Mouse (Mus musculus) intestine, embryonic 14.5 days (tissue): Measurements from ENCODE around the gene Gpatch4. TPM values are rescaled to one million over a fixed set of nuclear protein-coding genes. Genes with fewer than 3 reads are reported as not detected.

ENCODE experiments used
- ATAC-seq: fragments of 200-750 bp; cut with Nextera tagmentation; replicated peaks from 2 replicates; pipeline ENCODE4 v1.8.0; 2017; ENCODE audit warnings: low read depth, moderate number of reproducible peaks, moderate TSS enrichment, moderate library complexity; ENCODE audit not compliant: low FRiP score, low TSS enrichment
- DNase-seq: peaks from one replicate; pipeline ENCODE4 v3.0.0-alpha.2; 2018; ENCODE audit warnings: low spot score
- H3K27ac ChIP-seq: fragments of 300-500 bp; sonication (generic); 2 replicates; pipeline ENCODE4 v1.5.1; 2014; ENCODE audit warnings: low read depth, mild to moderate bottlenecking, control low read depth
- H3K27me3 ChIP-seq: fragments of 300-500 bp; sonication (generic); replicated peaks from 2 replicates; pipeline ENCODE4 v1.6.1; 2014; ENCODE audit warnings: low read length, control low read depth; ENCODE audit not compliant: control insufficient read depth, insufficient read depth
- H3K36me3 ChIP-seq: fragments of 300-500 bp; sonication (generic); 2 replicates; pipeline ENCODE4 v1.6.1; 2014; ENCODE audit warnings: low read length, control low read depth; ENCODE audit not compliant: control insufficient read depth, insufficient read depth
- H3K4me1 ChIP-seq: fragments of 300-500 bp; sonication (generic); replicated peaks from 2 replicates; pipeline ENCODE4 v1.6.1; 2014; ENCODE audit warnings: low read length, control low read depth, mixed read lengths; ENCODE audit not compliant: control insufficient read depth, insufficient read depth
- H3K4me2 ChIP-seq: fragments of 300-500 bp; sonication (generic); 2 replicates; pipeline ENCODE4 v1.6.1; 2014; ENCODE audit warnings: low read length
- H3K4me3 ChIP-seq: fragments of 300-500 bp; sonication (generic); 2 replicates; pipeline ENCODE4 v1.5.1; 2014; ENCODE audit warnings: low read depth, low read length, control low read depth, mixed read lengths
- H3K9ac ChIP-seq: fragments of 300-500 bp; sonication (generic); 2 replicates; pipeline ENCODE4 v1.6.1; 2014; ENCODE audit warnings: mild to moderate bottlenecking, low read length
- H3K9me3 ChIP-seq: fragments of 300-500 bp; sonication (generic); 2 replicates; pipeline ENCODE4 v1.6.1; 2016; ENCODE audit warnings: low read length, control low read depth; ENCODE audit not compliant: control insufficient read depth
- WGBS: fragments of 180-500 bp; shearing (Covaris S2); extraction: QIAGEN DNeasy Blood & Tissue Kit; methylation state at CpG from one replicate; pipeline ENCODE4 v1.1.7; 2014; 5-methylcytosine and 5-hydroxymethylcytosine counted together
- polyA plus RNA-seq: library from polyadenylated mRNA; unstranded; fragments of >200 nt; fragmentation: Nextera tagmentation; extraction: Ambion mirVana; gene quantifications from 2 replicates; pipeline ENCODE4 v1.2.1, GENCODE M21; 2014

Gene Gpatch4
- polyA plus RNA-seq, 1 experiment from 2014 or later: 41.1 TPM

GRCm38 (mm10) chr3:88000816-88001595, 41.9 kb upstream of the Gpatch4 start:
- H3K27ac ChIP-seq: no peak overlapping the region
- H3K4me2 ChIP-seq: no peak overlapping the region
- DNase-seq: no peak
- peaks cover 89% of the 10 kb centered on the region for H3K27me3 ChIP-seq
- no peaks in the 10 kb centered on the region for H3K36me3 ChIP-seq
- no peak overlapping the region for H3K9ac ChIP-seq
- no peaks in the 10 kb centered on the region for H3K9me3 ChIP-seq
- H3K4me1 ChIP-seq: peaks cover 13% of the 10 kb centered on the region
- WGBS: 11% methylated on average over 11 of the region's 11 CpGs
- H3K4me3 ChIP-seq: 0 out of 2 replicates have a peak overlapping the region, but pooled peaks have one; percentile 33
- ATAC-seq: no peak

GRCm38 (mm10) chr3:88002291-88002976, 40.5 kb upstream of the Gpatch4 start:
- no peak for ATAC-seq
- 0 out of 2 replicates have a peak, but pooled peaks cover 8% of the 10 kb centered on the region for H3K4me1 ChIP-seq
- H3K9ac ChIP-seq: no peak overlapping the region
- WGBS: 2% methylated on average over 17 of the region's 17 CpGs
- no peaks in the 10 kb centered on the region for H3K9me3 ChIP-seq
- no peaks in the 10 kb centered on the region for H3K36me3 ChIP-seq
- no peak overlapping the region for H3K27ac ChIP-seq
- no peak overlapping the region for H3K4me2 ChIP-seq
- peaks cover 75% of the 10 kb centered on the region for H3K27me3 ChIP-seq
- DNase-seq: no peak
- H3K4me3 ChIP-seq: no peak overlapping the region

- no peaks in the 10 kb centered on the region for H3K4me1 ChIP-seq
- ATAC-seq: no peak
- no peak for DNase-seq
These were observed 36.8 kb upstream of the Gpatch4 start for GRCm38 (mm10) chr3:88005822-88006786.

GRCm38 (mm10) chr3:88010634-88011265, 32.2 kb upstream of the Gpatch4 start:
- no peaks in the 10 kb centered on the region for H3K36me3 ChIP-seq
- H3K4me3 ChIP-seq: no peak overlapping the region
- H3K27ac ChIP-seq: no peak overlapping the region
- ATAC-seq (no peak), DNase-seq (no peak)
- H3K27me3 ChIP-seq: peaks cover 8% of the 10 kb centered on the region
- H3K9ac ChIP-seq: no peak overlapping the region
- WGBS: 10% methylated on average over 6 of the region's 6 CpGs
- H3K4me1 ChIP-seq: no peaks in the 10 kb centered on the region
- H3K9me3 ChIP-seq: no peaks in the 10 kb centered on the region
- no peak overlapping the region for H3K4me2 ChIP-seq

More at GRCm38 (mm10) chr3:88005822-88006786, 36.8 kb upstream of the Gpatch4 start:
- WGBS: 75% methylated on average over 18 of the region's 18 CpGs
- no peaks in the 10 kb centered on the region for H3K36me3 ChIP-seq
- no peaks in the 10 kb centered on the region for H3K9me3 ChIP-seq
- H3K27me3 ChIP-seq: peaks cover 42% of the 10 kb centered on the region
- H3K27ac ChIP-seq: no peak overlapping the region
- no peak overlapping the region for H3K4me3 ChIP-seq
- H3K9ac ChIP-seq: no peak overlapping the region
- no peak overlapping the region for H3K4me2 ChIP-seq

- WGBS: under 1% methylated on average over 66 of the region's 66 CpGs
- Histone ChIP-seq H3K9me3 (no peaks in the 10 kb centered on the region), H3K27me3 (peaks cover 78% of the 10 kb centered on the region), H3K4me2 (peak overlapping the region; percentile 94), H3K4me3 (peak overlapping the region; percentile 47), H3K4me1 (peaks cover 7% of the 10 kb centered on the region), H3K36me3 (no peaks in the 10 kb centered on the region), H3K27ac (no peak overlapping the region), H3K9ac (peak overlapping the region; percentile 14; the same call in 1 of the 2 replicates)
- ATAC-seq (peak; percentile 91), DNase-seq (peak; percentile 97)
These were observed 20.4 kb upstream of the Gpatch4 start for GRCm38 (mm10) chr3:88022322-88023191.

GRCm38 (mm10) chr3:88023192-88024074, 19.5 kb upstream of the Gpatch4 start:
- Histone ChIP-seq H3K9me3 (peaks cover 6% of the 10 kb centered on the region), H3K27me3 (peaks cover 79% of the 10 kb centered on the region), H3K36me3 (no peaks in the 10 kb centered on the region), H3K9ac (peak overlapping the region; percentile 14; the same call in 1 of the 2 replicates), H3K4me2 (peak overlapping the region; percentile 94), H3K27ac (no peak overlapping the region), H3K4me1 (peaks cover 7% of the 10 kb centered on the region), H3K4me3 (peak overlapping the region; percentile 47)
- WGBS: under 1% methylated on average over 79 of the region's 81 CpGs
- ATAC-seq: no peak; the same call in none of the 2 replicates
- DNase-seq: no peak

- ATAC-seq (no peak), DNase-seq (no peak)
- Histone ChIP-seq H3K4me1 (peaks cover 7% of the 10 kb centered on the region), H3K4me2 (no peak overlapping the region), H3K36me3 (no peaks in the 10 kb centered on the region), H3K9me3 (peaks cover 7% of the 10 kb centered on the region), H3K4me3 (no peak overlapping the region), H3K27ac (no peak overlapping the region), H3K9ac (no peak overlapping the region), H3K27me3 (peaks cover 79% of the 10 kb centered on the region)
- whole genome bisulfite sequencing: 55% methylated on average over 7 of the region's 7 CpGs
These were observed 16.1 kb upstream of the Gpatch4 start for GRCm38 (mm10) chr3:88026823-88027222.
